Mouse (Mus musculus) left cerebral cortex, postnatal 14 days (tissue): ENCODE measurements at regions not wholly inside any gene's neighbourhood (a gene's known extent, or its start where the extent isn't known, plus 50 kb on each side); places are given as distances from the start of the nearest gene placed in this dataset.

Experiments
- DNase-seq, 2 experiments: peaks; one replicate each; pipeline ENCODE4 v3.0.0; 2021 to 2022; ENCODE audit warnings: low spot score in 2 of 2, mixed read lengths in 1 of 2
- intact Hi-C: fragments of 180-260 bp; cut with DNase I; formaldehyde crosslinking; loops from one replicate; pipeline ENCODE4 v1.15.1; 2025

GRCm38 (mm10) chr1:76512156-76512555 lies 966.1 kb downstream of the Slc4a3 start:
- intact Hi-C loops = loop anchor here (10.0 kb wide), 1 partner anchor 1003 kb away; the partner anchor contains the start of gene Epha4
- DNase-seq = no peak

- DNase-seq = peak in 1 of 2 experiments; percentile 6
- intact Hi-C loops = loop anchor here (10.0 kb wide), 1 partner anchor 1001 kb away; the partner anchor contains the start of gene Epha4
These were observed 967.4 kb downstream of the Slc4a3 start for GRCm38 (mm10) chr1:76513490-76513889.

GRCm38 (mm10) chr1:76529531-76529930 lies 983.5 kb downstream of the Slc4a3 start:
- intact Hi-C loops = no loop called here
- no peak for DNase-seq

GRCm38 (mm10) chr1:76530342-76530741 lies 984.3 kb downstream of the Slc4a3 start:
- intact Hi-C loops = no loop called here
- DNase-seq = no peak

- intact Hi-C loops = no loop called here
These were observed 979.3 kb downstream of the Epha4 start for GRCm38 (mm10) chr1:76535522-76535956.

GRCm38 (mm10) chr1:76540529-76540928 lies 974.4 kb downstream of the Epha4 start:
- DNase-seq = no peak
- intact Hi-C loops = no loop called here

More at GRCm38 (mm10) chr1:76535522-76535956, 979.3 kb downstream of the Epha4 start:
- DNase-seq = peak in 1 of 2 experiments; percentile 4

- DNase-seq = peak; percentile 16 to 17
- intact Hi-C loops = no loop called here
These were observed 964.0 kb downstream of the Epha4 start for GRCm38 (mm10) chr1:76550876-76551275.

- no peak for DNase-seq
- intact Hi-C loops = no loop called here
These were observed 955.4 kb downstream of the Epha4 start for GRCm38 (mm10) chr1:76559441-76559840.

- intact Hi-C loops = no loop called here
- peak in 1 of 2 experiments; percentile 2 for DNase-seq
These were observed 939.4 kb downstream of the Epha4 start for GRCm38 (mm10) chr1:76575487-76575886.

GRCm38 (mm10) chr1:76585921-76586320 lies 929.0 kb downstream of the Epha4 start:
- intact Hi-C loops = no loop called here
- DNase-seq = no peak

- no peak for DNase-seq
- intact Hi-C loops = no loop called here
These were observed 889.1 kb downstream of the Epha4 start for GRCm38 (mm10) chr1:76625831-76626230.

- intact Hi-C loops = loop anchor here (5.0 kb wide), 1 partner anchor 882 kb away; no protein-coding TSS in a partner anchor
- no peak for DNase-seq
These were observed 885.0 kb downstream of the Epha4 start for GRCm38 (mm10) chr1:76629861-76630260.

GRCm38 (mm10) chr1:76634071-76634470 lies 880.8 kb downstream of the Epha4 start:
- DNase-seq = no peak
- intact Hi-C loops = loop anchor here (5.0 kb wide), 1 partner anchor 878 kb away; no protein-coding TSS in a partner anchor

- intact Hi-C loops = no loop called here
These were observed 877.4 kb downstream of the Epha4 start for GRCm38 (mm10) chr1:76637268-76638009.

GRCm38 (mm10) chr1:76638010-76638400 lies 876.9 kb downstream of the Epha4 start:
- no peak for DNase-seq
- intact Hi-C loops = no loop called here

More at GRCm38 (mm10) chr1:76637268-76638009, 877.4 kb downstream of the Epha4 start:
- DNase-seq = peak; percentile 13 to 15

- DNase-seq = no peak
- intact Hi-C loops = no loop called here
These were observed 873.6 kb downstream of the Epha4 start for GRCm38 (mm10) chr1:76641181-76641711.

- DNase-seq = no peak
- intact Hi-C loops = no loop called here
These were observed 872.2 kb downstream of the Epha4 start for GRCm38 (mm10) chr1:76642703-76643102.

GRCm38 (mm10) chr1:76644895-76645294 lies 870.0 kb downstream of the Epha4 start:
- intact Hi-C loops = no loop called here
- DNase-seq = no peak

GRCm38 (mm10) chr1:76654826-76655225 lies 860.1 kb downstream of the Epha4 start:
- intact Hi-C loops = no loop called here
- DNase-seq = no peak

GRCm38 (mm10) chr1:76658228-76658627 lies 856.7 kb downstream of the Epha4 start:
- intact Hi-C loops = no loop called here
- DNase-seq = no peak

GRCm38 (mm10) chr1:76660146-76660545 lies 854.7 kb downstream of the Epha4 start:
- peak in 1 of 2 experiments; percentile 5 for DNase-seq
- intact Hi-C loops = no loop called here
